Mouse (Mus musculus): ENCODE measurements at regions not wholly inside any gene's neighbourhood (a gene's known extent, or its start where the extent isn't known, plus 50 kb on each side); places are given as distances from the start of the nearest gene placed in this dataset.

DNA sequence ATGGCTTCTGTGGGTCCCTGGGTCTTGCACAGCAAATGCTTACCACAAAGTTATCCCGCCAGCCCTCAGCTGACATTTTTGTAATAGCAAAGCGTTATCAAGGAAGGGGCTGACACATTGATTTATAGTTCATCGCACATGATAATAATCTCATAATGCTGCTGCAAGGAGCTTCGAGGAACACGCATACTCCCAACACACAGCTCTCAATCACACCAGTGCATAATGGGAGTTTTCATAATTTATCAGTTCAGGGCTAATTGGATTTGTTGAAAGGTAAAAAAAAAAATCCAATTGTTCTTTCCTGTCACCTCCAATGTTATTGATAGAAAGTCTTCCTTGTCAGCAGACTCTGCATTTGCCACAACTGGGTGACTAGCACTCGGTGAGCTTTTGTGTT is 76.7 kb upstream of the Arntl start:
- TF ChIP-seq POLR2A (IDR thresholded peaks at IDR 0.05; ENCODE audit: insufficient read length, low read depth), result no peak
- TF ChIP-seq MYOG (IDR thresholded peaks at IDR 0.05; ENCODE audit: control insufficient read depth in 1 of 3, insufficient read depth in 1 of 3, insufficient read length in 2 of 3, low read depth in 2 of 3), result peak in 1 of 3 experiments; percentile 10
- Histone ChIP-seq H3K36me3 (ENCODE audit: control insufficient read depth, insufficient read depth) (no peaks in the 10 kb centered on the region), H3K79me2 (ENCODE audit: control insufficient read depth, insufficient read depth) (no peaks in the 10 kb centered on the region), H3K4me3 (no peak overlapping the region), H3K27me3 (ENCODE audit: control insufficient read depth, insufficient read depth, insufficient read length) (no peaks in the 10 kb centered on the region), H3ac (ENCODE audit: control insufficient read depth, insufficient read length) (no peak overlapping the region), H3K4me2 (ENCODE audit: low read depth) (no peak overlapping the region)

DNA sequence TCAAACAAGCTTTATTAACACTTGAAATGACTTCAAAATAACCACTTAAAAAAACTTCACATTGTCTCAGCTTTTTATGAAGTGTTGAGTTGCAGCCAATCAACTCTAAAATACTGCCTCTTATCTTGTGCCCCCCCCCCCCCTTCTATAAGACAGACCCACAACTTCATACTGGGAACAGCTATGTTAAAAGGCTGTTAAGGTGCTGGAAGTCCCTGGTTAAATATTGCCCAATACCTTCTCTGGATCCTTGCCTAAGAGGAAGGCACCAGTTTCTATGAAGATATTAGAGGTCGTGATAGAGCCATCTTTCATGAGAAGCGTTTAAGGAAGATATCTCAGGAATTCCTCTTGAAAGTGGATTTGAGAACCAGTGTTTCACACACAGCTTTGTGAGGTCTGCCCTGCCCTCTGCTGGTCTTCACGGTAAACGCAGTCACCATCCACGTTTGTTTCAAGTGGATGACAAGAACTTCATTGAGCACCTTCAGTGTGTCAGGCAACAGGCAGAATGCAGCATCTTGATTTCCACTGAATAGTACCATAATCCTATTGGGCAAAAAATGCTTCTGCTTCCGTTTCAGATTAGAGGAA is 75.2 kb upstream of the Arntl start:
- Histone ChIP-seq H3K79me2 (ENCODE audit: control insufficient read depth, insufficient read depth) (no peaks in the 10 kb centered on the region), H3K4me3 (no peak overlapping the region), H3K4me2 (ENCODE audit: low read depth) (no peak overlapping the region), H3K27me3 (ENCODE audit: control insufficient read depth, insufficient read depth, insufficient read length) (no peaks in the 10 kb centered on the region), H3ac (ENCODE audit: control insufficient read depth, insufficient read length) (no peak overlapping the region), H3K36me3 (ENCODE audit: control insufficient read depth, insufficient read depth) (no peaks in the 10 kb centered on the region)
- TF ChIP-seq MYOD1 (IDR thresholded peaks at IDR 0.05; ENCODE audit: control insufficient read depth in 1 of 3, insufficient read length in 2 of 3, low read depth in 2 of 3), result no peak
- no peak for TF ChIP-seq SRF (IDR thresholded peaks at IDR 0.05; ENCODE audit: control insufficient read depth, insufficient read length, low read depth)
- TF ChIP-seq TCF12 (IDR thresholded peaks at IDR 0.05; ENCODE audit: insufficient read depth, poor library complexity, severe bottlenecking), result no peak
- TF ChIP-seq CEBPB (IDR thresholded peaks at IDR 0.05; ENCODE audit: insufficient read depth, poor library complexity, severe bottlenecking), result no peak
- no peak for TF ChIP-seq MYOG (IDR thresholded peaks at IDR 0.05; ENCODE audit: control insufficient read depth in 1 of 3, insufficient read depth in 1 of 3, insufficient read length in 2 of 3, low read depth in 2 of 3)
- no peak for TF ChIP-seq REST (IDR thresholded peaks at IDR 0.05; ENCODE audit: insufficient read depth, insufficient read length)
- no peak for TF ChIP-seq TCF3 (IDR thresholded peaks at IDR 0.05; ENCODE audit: insufficient read length, low read depth)
- TF ChIP-seq E2F4 (IDR thresholded peaks at IDR 0.05; ENCODE audit: insufficient read depth), result no peak
- no peak for TF ChIP-seq POLR2A (IDR thresholded peaks at IDR 0.05; ENCODE audit: insufficient read length, low read depth)
- no peak for TF ChIP-seq MAX (IDR thresholded peaks at IDR 0.05; ENCODE audit: low read depth)
- TF ChIP-seq POLR2AphosphoS2 (IDR thresholded peaks at IDR 0.05; ENCODE audit: insufficient read length, low read depth), result no peak
- TF ChIP-seq USF1 (IDR thresholded peaks at IDR 0.05; ENCODE audit: low read depth), result no peak

DNA sequence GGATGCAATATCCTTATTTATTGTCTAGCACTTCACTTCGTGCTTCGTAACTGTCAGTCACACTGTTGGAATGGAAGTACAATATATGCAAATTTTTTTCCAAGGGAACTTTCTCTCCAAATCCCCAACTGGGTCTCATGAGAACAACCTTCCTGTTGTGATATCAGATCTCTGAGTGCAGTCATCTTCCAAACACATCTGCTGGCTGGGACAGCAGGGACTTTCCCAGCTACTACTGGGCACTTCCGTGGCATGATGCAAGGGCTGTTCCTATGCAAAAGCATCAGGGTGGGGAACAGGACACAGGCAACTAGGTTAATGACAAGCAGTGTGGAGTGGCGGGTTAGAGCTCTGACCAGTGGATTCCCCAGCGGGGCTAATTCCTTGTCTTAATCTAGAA is 73.4 kb upstream of the Arntl start:
- Histone ChIP-seq H3K4me3 (no peak overlapping the region), H3K4me2 (ENCODE audit: low read depth) (no peak overlapping the region), H3K36me3 (ENCODE audit: control insufficient read depth, insufficient read depth) (no peaks in the 10 kb centered on the region), H3K79me2 (ENCODE audit: control insufficient read depth, insufficient read depth) (no peaks in the 10 kb centered on the region), H3K27me3 (ENCODE audit: control insufficient read depth, insufficient read depth, insufficient read length) (no peaks in the 10 kb centered on the region), H3ac (ENCODE audit: control insufficient read depth, insufficient read length) (no peak overlapping the region)
- TF ChIP-seq CEBPB (IDR thresholded peaks at IDR 0.05; ENCODE audit: insufficient read depth, poor library complexity, severe bottlenecking) (peak; percentile 64; the same call in 1 of the 2 replicates), USF1 (IDR thresholded peaks at IDR 0.05; ENCODE audit: low read depth) (no peak), POLR2A (IDR thresholded peaks at IDR 0.05; ENCODE audit: insufficient read length, low read depth) (no peak), POLR2AphosphoS2 (IDR thresholded peaks at IDR 0.05; ENCODE audit: insufficient read length, low read depth) (no peak), TCF12 (IDR thresholded peaks at IDR 0.05; ENCODE audit: insufficient read depth, poor library complexity, severe bottlenecking) (no peak), MAX (IDR thresholded peaks at IDR 0.05; ENCODE audit: low read depth) (no peak), MYOD1 (IDR thresholded peaks at IDR 0.05; ENCODE audit: control insufficient read depth in 1 of 3, insufficient read length in 2 of 3, low read depth in 2 of 3) (peak in 1 of 3 experiments; percentile 6), E2F4 (IDR thresholded peaks at IDR 0.05; ENCODE audit: insufficient read depth) (no peak), SRF (IDR thresholded peaks at IDR 0.05; ENCODE audit: control insufficient read depth, insufficient read length, low read depth) (no peak), TCF3 (IDR thresholded peaks at IDR 0.05; ENCODE audit: insufficient read length, low read depth) (no peak), MYOG (IDR thresholded peaks at IDR 0.05; ENCODE audit: control insufficient read depth in 1 of 3, insufficient read depth in 1 of 3, insufficient read length in 2 of 3, low read depth in 2 of 3) (no peak), REST (IDR thresholded peaks at IDR 0.05; ENCODE audit: insufficient read depth, insufficient read length) (no peak)

DNA sequence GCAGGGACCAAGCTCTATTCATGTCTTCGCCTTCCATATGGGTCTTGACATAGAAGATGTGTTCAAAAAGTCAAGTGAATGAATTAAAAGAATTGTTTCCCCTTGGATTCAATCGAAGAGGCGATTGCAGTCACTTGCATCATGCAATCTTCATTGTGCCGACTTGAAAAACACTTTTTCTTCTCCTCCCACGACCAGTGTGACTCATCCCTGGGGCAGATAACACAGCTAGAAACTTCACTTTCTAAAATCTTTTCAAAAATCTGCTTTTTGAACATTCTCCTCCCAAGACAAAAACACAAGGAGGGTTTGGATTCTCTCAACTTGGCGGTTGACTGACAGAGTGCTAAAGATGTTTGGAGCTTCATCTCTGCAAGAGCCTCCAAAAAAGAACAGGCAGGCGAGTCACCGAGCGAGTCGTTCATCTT is 67.2 kb upstream of the Arntl start:
- H3K36me3 ChIP-seq (ENCODE audit: control insufficient read depth, insufficient read depth), result no peaks in the 10 kb centered on the region
- peak; percentile 100 for TF ChIP-seq CEBPB (IDR thresholded peaks at IDR 0.05; ENCODE audit: insufficient read depth, poor library complexity, severe bottlenecking)
- TF ChIP-seq MYOG (IDR thresholded peaks at IDR 0.05; ENCODE audit: control insufficient read depth in 1 of 3, insufficient read depth in 1 of 3, insufficient read length in 2 of 3, low read depth in 2 of 3), result no peak
- no peaks in the 10 kb centered on the region for H3K27me3 ChIP-seq (ENCODE audit: control insufficient read depth, insufficient read depth, insufficient read length)
- no peaks in the 10 kb centered on the region for H3K79me2 ChIP-seq (ENCODE audit: control insufficient read depth, insufficient read depth)
- H3K4me3 ChIP-seq, result no peak overlapping the region
- no peak overlapping the region for H3ac ChIP-seq (ENCODE audit: control insufficient read depth, insufficient read length)
- peak overlapping the region; percentile 58 for H3K4me2 ChIP-seq (ENCODE audit: low read depth)

- no peak overlapping the region for H3ac ChIP-seq (ENCODE audit: control insufficient read depth, insufficient read length)
- H3K27me3 ChIP-seq (ENCODE audit: control insufficient read depth, insufficient read depth, insufficient read length), result no peaks in the 10 kb centered on the region
- H3K79me2 ChIP-seq (ENCODE audit: control insufficient read depth, insufficient read depth), result no peaks in the 10 kb centered on the region
- TF ChIP-seq SRF (IDR thresholded peaks at IDR 0.05; ENCODE audit: control insufficient read depth, insufficient read length, low read depth) (no peak), MYOD1 (IDR thresholded peaks at IDR 0.05; ENCODE audit: control insufficient read depth in 1 of 3, insufficient read length in 2 of 3, low read depth in 2 of 3) (no peak), MAX (IDR thresholded peaks at IDR 0.05; ENCODE audit: low read depth) (no peak), REST (IDR thresholded peaks at IDR 0.05; ENCODE audit: insufficient read depth, insufficient read length) (no peak), CEBPB (IDR thresholded peaks at IDR 0.05; ENCODE audit: insufficient read depth, poor library complexity, severe bottlenecking) (no peak), MYOG (IDR thresholded peaks at IDR 0.05; ENCODE audit: control insufficient read depth in 1 of 3, insufficient read depth in 1 of 3, insufficient read length in 2 of 3, low read depth in 2 of 3) (no peak), USF1 (IDR thresholded peaks at IDR 0.05; ENCODE audit: low read depth) (no peak), E2F4 (IDR thresholded peaks at IDR 0.05; ENCODE audit: insufficient read depth) (no peak)
- H3K36me3 ChIP-seq (ENCODE audit: control insufficient read depth, insufficient read depth), result no peaks in the 10 kb centered on the region
- no peak overlapping the region for H3K4me2 ChIP-seq (ENCODE audit: low read depth)
- H3K4me3 ChIP-seq, result no peak overlapping the region
Observed at GRCm38 (mm10) chr7:113141846-113142683, 65.2 kb upstream of the Arntl start.
